Mouse (Mus musculus): Measurements from ENCODE around the gene Dlx4.

DNA sequence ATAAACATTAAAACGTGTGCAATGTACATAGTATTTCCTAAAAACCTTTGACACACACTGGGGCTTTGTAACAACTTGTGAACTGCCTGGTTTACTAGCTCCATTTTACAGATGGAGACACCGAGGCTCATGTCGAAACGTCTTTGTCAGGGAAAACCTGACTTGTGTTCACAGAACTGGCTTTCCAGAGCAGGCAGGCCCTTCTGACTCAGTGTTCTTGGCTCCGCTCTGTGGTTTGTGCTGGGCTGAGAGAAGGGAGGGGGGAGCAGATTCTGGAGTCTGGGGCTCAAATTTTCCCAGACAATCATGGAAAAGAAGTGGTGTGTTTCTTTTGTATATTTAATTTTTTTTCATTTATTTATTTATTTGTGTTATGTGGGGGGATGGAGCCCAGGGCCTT is 7.6 kb upstream of the Dlx4 start:
- TF ChIP-seq GATA1 (IDR thresholded peaks at IDR 0.05; ENCODE audit: borderline replicate concordance, low read length) (no peak), FLI1 (IDR thresholded peaks at IDR 0.05; ENCODE audit: low read length) (no peak)
